Mouse (Mus musculus): Measurements from ENCODE around the gene Tmem200c. TPM values are rescaled to one million over a fixed set of nuclear protein-coding genes. Genes with fewer than 3 reads are reported as not detected.

Tmem200c gene
- polyA plus RNA-seq, 1 experiment from 2014 or later, result not detected

GRCm38 (mm10) chr17:68883474-68884083 lies 57.2 kb downstream of the Tmem200c start:
- no peak overlapping the region for H3K4me2 ChIP-seq (ENCODE audit: low read depth, low read length)
- no peaks in the 10 kb centered on the region for H3K27me3 ChIP-seq (ENCODE audit: insufficient read depth, low read length)
- TF ChIP-seq EP300 (IDR thresholded peaks at IDR 0.05; ENCODE audit: low read depth) (no peak), CTCF (IDR thresholded peaks at IDR 0.05; ENCODE audit: low read depth) (no peak)
- H3K36me3 ChIP-seq (replicated peaks; ENCODE audit: insufficient read depth, low read length), result no peaks in the 10 kb centered on the region
- 68% methylated on average over 3 of the region's 3 CpGs for WGBS (ENCODE audit: insufficient replicate concordance)
- H3K9ac ChIP-seq (replicated peaks), result no peak overlapping the region
- no peak for DNase-seq
- no peak for ATAC-seq
- no peaks in the 10 kb centered on the region for H3K9me3 ChIP-seq (ENCODE audit: low read length)
- no peak overlapping the region for H3K27ac ChIP-seq (ENCODE audit: low read depth)
- no peak overlapping the region for H3K4me3 ChIP-seq (ENCODE audit: low read depth, low read length)
- no peaks in the 10 kb centered on the region for H3K4me1 ChIP-seq (ENCODE audit: insufficient read depth)

DNA sequence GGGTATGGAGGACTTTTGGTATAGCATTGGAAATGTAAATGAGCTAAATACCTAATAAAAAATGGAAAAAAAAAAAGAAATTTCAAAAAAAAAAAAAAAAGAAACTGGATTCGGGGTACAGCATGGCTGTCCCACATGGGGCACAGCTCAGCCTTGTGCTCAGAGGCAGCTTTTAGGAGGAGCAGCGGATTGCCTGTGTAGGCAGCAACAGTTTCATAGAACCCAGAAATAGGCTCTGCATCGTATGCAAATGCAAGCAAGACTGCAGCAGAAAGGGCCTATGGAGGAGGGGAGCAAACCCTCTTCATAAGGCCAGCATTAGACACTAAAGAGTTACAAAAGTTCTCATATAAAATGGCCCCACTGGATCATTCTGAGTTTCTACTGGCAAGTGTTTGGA lies 64.2 kb downstream of the Tmem200c start:
- WGBS (ENCODE audit: insufficient replicate concordance), result 68% methylated on average over 3 of the region's 3 CpGs
- H3K27ac ChIP-seq (ENCODE audit: low read depth), result no peak overlapping the region
- no peak for TF ChIP-seq EP300 (IDR thresholded peaks at IDR 0.05; ENCODE audit: low read depth)
- DNase-seq (no peak), ATAC-seq (no peak)
- H3K4me1 ChIP-seq (ENCODE audit: insufficient read depth), result no peaks in the 10 kb centered on the region
- no peaks in the 10 kb centered on the region for H3K27me3 ChIP-seq (ENCODE audit: insufficient read depth, low read length)
- H3K36me3 ChIP-seq (replicated peaks; ENCODE audit: insufficient read depth, low read length), result no peaks in the 10 kb centered on the region
- no peak overlapping the region for H3K4me3 ChIP-seq (ENCODE audit: low read depth, low read length)
- H3K4me2 ChIP-seq (ENCODE audit: low read depth, low read length), result no peak overlapping the region
- no peaks in the 10 kb centered on the region for H3K9me3 ChIP-seq (ENCODE audit: low read length)
- no peak overlapping the region for H3K9ac ChIP-seq (replicated peaks)

Other genes with a start within 250 kb of the Tmem200c start
- 4.5 and 4.9 TPM in 2 replicates for gene Epb41l3, start 249.1 kb downstream of the Tmem200c start, polyA plus RNA-seq (2015; fragmentation: Nextera tagmentation; extraction: Ambion mirVana)

Measured in liver, postnatal 0 days (tissue).